Mouse (Mus musculus): ENCODE data around the gene Trmt2a. TPM values are rescaled to one million over a fixed set of nuclear protein-coding genes. Genes with fewer than 3 reads are reported as not detected.
A peak's percentile ranks its signal among the peaks of the same experiment; 100 is the strongest.

Gene Trmt2a
- polyA plus RNA-seq, 1 experiment from 2014 or later: 66.2 TPM

DNA sequence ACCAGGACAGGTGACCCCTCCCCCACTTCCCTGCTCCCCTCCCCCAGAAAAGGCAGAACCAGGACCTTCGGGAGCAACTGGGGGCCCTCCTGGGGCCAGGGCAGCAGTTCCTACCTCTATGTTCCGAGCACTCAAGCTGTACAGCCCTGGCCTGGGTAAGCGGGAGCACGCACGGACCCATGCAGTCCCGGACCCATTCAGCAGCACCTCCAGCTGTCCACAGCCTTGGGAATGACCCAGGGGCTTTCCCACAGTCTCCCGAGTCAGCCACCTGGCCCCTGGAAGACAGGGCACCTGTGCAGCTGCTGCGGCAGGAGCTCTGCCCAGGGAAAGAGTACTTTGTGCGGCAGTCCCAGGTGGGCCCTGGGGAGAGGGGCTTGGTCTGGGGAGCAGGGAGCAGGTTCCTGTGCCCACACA is 29.9 kb upstream of the Trmt2a start:
- 60% methylated on average over 9 of the region's 9 CpGs for WGBS
- Histone ChIP-seq H3K9ac (peak overlapping the region; percentile 15; the same call in 1 of the 2 replicates), H3K9me3 (no peaks in the 10 kb centered on the region), H3K27me3 (replicated peaks) (0 out of 2 replicates have a peak, but pooled peaks cover 3% of the 10 kb centered on the region), H3K4me1 (peaks cover 37% of the 10 kb centered on the region), H3K36me3 (peaks cover 30% of the 10 kb centered on the region), H3K4me3 (no peak overlapping the region), H3K4me2 (no peak overlapping the region), H3K27ac (replicated peaks) (no peak overlapping the region)
- ATAC-seq (ENCODE audit: extremely low read depth, insufficient number of reproducible peaks, low FRiP score, low TSS enrichment): no peak

DNA sequence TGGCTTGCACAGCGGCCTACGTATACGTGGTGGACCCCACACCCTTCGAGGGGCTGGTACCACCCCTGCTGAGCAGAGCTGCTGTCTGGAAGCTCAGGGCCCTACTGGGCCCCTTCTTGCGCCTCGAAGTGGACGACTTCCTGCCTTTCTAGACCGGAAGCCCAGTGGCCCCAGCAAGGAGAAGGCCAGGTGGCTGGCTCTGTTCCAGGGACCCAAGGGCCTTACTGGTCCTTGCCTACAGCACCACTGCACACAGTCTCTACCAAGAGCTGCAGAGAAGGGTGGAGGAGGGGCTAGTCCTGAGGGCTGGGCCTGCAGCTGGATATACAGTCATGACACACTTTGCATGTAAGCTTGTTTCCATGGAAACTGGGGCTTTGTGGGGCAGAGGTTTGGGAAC is 28.5 kb upstream of the Trmt2a start:
- Histone ChIP-seq H3K27ac (replicated peaks) (peak overlapping the region; percentile 3; the same call in 1 of the 2 replicates), H3K4me3 (no peak overlapping the region), H3K9me3 (no peaks in the 10 kb centered on the region), H3K9ac (peak overlapping the region; percentile 58), H3K27me3 (replicated peaks) (no peaks in the 10 kb centered on the region), H3K4me1 (peaks cover 26% of the 10 kb centered on the region), H3K36me3 (peaks cover 44% of the 10 kb centered on the region), H3K4me2 (no peak overlapping the region)
- peak; percentile 4; the same call in 1 of the 2 replicates for ATAC-seq (ENCODE audit: extremely low read depth, insufficient number of reproducible peaks, low FRiP score, low TSS enrichment)
- WGBS: 45% methylated on average over 8 of the region's 8 CpGs

DNA sequence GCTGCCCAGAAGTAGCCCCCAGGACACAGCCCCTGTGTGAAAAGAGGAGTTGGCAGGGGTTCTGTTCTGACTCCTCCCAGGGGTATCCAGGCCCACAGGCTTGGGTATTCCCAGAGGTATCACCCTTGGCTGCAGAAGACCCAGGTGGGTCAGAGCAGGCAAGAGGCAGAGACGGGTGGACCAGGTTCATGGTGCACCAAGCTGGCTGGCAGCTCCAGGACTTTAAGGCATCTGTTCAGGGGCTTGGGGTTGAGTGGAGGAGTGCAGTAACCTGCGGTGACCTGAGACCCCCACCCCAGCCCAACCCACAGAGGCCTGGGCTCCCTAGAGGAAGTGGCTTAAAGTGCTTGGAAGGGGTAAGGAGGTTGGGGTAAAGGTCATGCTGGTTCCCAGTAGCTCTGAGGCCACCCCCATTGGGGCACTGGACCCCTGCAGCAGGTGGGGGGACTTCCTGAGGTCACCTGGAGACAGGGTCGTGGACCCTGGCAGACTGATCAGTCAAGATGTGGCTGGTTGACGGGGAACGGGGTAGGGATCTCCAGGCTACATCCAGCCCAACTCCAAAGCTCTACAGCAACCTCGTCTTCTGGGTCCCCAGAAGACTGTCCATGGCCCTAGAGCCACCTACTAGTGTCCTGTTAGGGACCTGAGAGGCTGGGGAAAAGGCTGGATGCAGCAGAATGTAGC is 27.5 kb upstream of the Trmt2a start:
- no peak overlapping the region for H3K4me2 ChIP-seq
- no peak overlapping the region for H3K27ac ChIP-seq (replicated peaks)
- H3K9ac ChIP-seq: no peak overlapping the region
- peaks cover 54% of the 10 kb centered on the region for H3K36me3 ChIP-seq
- no peaks in the 10 kb centered on the region for H3K27me3 ChIP-seq (replicated peaks)
- peaks cover 20% of the 10 kb centered on the region for H3K4me1 ChIP-seq
- no peak for ATAC-seq (ENCODE audit: extremely low read depth, insufficient number of reproducible peaks, low FRiP score, low TSS enrichment)
- 80% methylated on average over 6 of the region's 6 CpGs for WGBS
- no peak overlapping the region for H3K4me3 ChIP-seq
- no peaks in the 10 kb centered on the region for H3K9me3 ChIP-seq

DNA sequence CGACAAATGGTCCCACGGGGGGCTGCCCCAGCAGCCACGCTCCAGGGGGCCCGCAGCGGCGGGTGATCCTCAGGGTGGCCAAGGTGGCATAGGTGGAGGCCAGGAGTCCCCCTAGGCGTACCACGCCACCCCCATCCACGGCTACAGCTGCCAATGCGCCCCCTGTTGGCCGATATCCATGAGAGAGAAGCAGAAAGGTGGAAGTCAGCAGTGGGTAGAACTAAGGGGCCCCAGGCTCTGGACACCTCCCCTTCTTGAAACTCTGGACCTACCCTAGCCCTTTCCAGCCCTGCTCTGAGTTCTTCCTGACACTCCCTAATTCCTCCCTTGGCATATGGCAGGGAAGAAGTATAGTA is 27.0 kb upstream of the Trmt2a start:
- no peak overlapping the region for H3K4me3 ChIP-seq
- H3K9me3 ChIP-seq: no peaks in the 10 kb centered on the region
- no peak overlapping the region for H3K27ac ChIP-seq (replicated peaks)
- ATAC-seq (ENCODE audit: extremely low read depth, insufficient number of reproducible peaks, low FRiP score, low TSS enrichment): no peak
- H3K27me3 ChIP-seq (replicated peaks): no peaks in the 10 kb centered on the region
- no peak overlapping the region for H3K9ac ChIP-seq
- H3K4me2 ChIP-seq: no peak overlapping the region
- 68% methylated on average over 11 of the region's 11 CpGs for whole genome bisulfite sequencing
- peaks cover 22% of the 10 kb centered on the region for H3K4me1 ChIP-seq
- peaks cover 59% of the 10 kb centered on the region for H3K36me3 ChIP-seq

DNA sequence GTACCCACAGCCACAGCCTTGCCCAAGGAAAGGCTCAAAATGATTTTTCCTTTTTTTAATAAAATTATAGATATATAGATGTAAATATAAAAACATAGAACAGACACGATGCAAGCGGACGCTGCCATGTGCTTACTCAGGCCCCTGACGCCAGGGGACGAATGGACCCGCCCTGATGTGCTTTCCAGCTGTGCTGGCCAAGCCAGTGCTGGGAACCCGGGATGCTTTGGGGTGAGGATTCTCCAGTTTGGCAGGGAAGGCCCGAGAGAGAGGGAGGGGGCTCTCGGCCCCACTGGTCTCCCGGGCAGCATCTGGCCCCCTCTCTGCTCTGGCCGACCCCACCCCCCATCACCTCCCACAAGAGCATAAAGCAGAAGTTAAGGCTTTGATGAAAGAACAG is 26.3 kb upstream of the Trmt2a start:
- Histone ChIP-seq H3K4me3 (no peak overlapping the region), H3K27ac (replicated peaks) (no peak overlapping the region), H3K9ac (no peak overlapping the region), H3K4me2 (no peak overlapping the region), H3K36me3 (peaks cover 66% of the 10 kb centered on the region), H3K9me3 (no peaks in the 10 kb centered on the region), H3K4me1 (peaks cover 26% of the 10 kb centered on the region), H3K27me3 (replicated peaks) (no peaks in the 10 kb centered on the region)
- WGBS: 90% methylated on average over 11 of the region's 11 CpGs
- no peak for ATAC-seq (ENCODE audit: extremely low read depth, insufficient number of reproducible peaks, low FRiP score, low TSS enrichment)

- H3K4me1 ChIP-seq: peaks cover 55% of the 10 kb centered on the region
- ATAC-seq (ENCODE audit: extremely low read depth, insufficient number of reproducible peaks, low FRiP score, low TSS enrichment): no peak
Measured at GRCm38 (mm10) chr16:18227187-18227586, 21.3 kb upstream of the Trmt2a start.

DNA sequence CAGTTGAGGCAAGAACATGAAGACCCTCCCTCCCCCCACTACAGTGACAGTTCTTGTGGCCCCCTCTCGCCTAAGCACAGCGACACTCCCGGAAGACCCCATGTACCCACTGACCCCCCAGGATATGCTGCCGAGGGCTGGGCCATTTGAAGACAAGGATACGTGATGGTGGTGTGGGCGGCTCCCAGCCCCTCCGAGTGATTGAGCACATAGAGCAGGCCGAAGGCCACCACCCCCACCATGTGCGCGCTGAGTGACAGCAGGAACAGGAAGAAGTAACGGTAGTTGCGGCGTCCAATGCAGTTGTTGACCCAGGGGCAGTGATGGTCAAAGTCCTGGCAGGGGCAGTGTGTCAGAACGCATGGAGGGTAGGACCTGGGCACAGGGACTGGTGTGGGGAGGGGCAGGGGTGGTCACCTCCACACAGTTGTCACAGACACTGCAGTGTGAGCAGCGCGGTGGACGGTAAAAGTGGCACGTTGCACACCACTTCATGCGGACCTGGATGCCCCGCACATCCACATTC is 20.5 kb upstream of the Trmt2a start:
- Histone ChIP-seq H3K36me3 (peaks cover 61% of the 10 kb centered on the region), H3K9ac (no peak overlapping the region), H3K4me3 (no peak overlapping the region), H3K4me1 (peaks cover 59% of the 10 kb centered on the region), H3K27me3 (replicated peaks) (no peaks in the 10 kb centered on the region), H3K4me2 (no peak overlapping the region), H3K27ac (replicated peaks) (no peak overlapping the region), H3K9me3 (no peaks in the 10 kb centered on the region)
- ATAC-seq (ENCODE audit: extremely low read depth, insufficient number of reproducible peaks, low FRiP score, low TSS enrichment): no peak
- WGBS: 90% methylated on average over 20 of the region's 20 CpGs

More at GRCm38 (mm10) chr16:18227187-18227586, 21.3 kb upstream of the Trmt2a start:
- Histone ChIP-seq H3K9ac (0 out of 2 replicates have a peak overlapping the region, but pooled peaks have one; percentile 28), H3K27ac (replicated peaks) (no peak overlapping the region), H3K27me3 (replicated peaks) (no peaks in the 10 kb centered on the region), H3K36me3 (peaks cover 69% of the 10 kb centered on the region), H3K9me3 (no peaks in the 10 kb centered on the region), H3K4me3 (no peak overlapping the region), H3K4me2 (no peak overlapping the region)
- WGBS: 88% methylated on average over 13 of the region's 13 CpGs

GRCm38 (mm10) chr16:18228856-18229255 is 19.6 kb upstream of the Trmt2a start:
- Histone ChIP-seq H3K36me3 (peaks cover 52% of the 10 kb centered on the region), H3K9ac (peak overlapping the region; percentile 75), H3K4me1 (peaks cover 68% of the 10 kb centered on the region), H3K4me2 (peak overlapping the region; percentile 65), H3K27ac (replicated peaks) (peak overlapping the region; percentile 98), H3K9me3 (no peaks in the 10 kb centered on the region), H3K4me3 (peak overlapping the region; percentile 29; the same call in 1 of the 2 replicates), H3K27me3 (replicated peaks) (no peaks in the 10 kb centered on the region)
- ATAC-seq (ENCODE audit: extremely low read depth, insufficient number of reproducible peaks, low FRiP score, low TSS enrichment): no peak
- WGBS: 77% methylated on average over 4 of the region's 4 CpGs

DNA sequence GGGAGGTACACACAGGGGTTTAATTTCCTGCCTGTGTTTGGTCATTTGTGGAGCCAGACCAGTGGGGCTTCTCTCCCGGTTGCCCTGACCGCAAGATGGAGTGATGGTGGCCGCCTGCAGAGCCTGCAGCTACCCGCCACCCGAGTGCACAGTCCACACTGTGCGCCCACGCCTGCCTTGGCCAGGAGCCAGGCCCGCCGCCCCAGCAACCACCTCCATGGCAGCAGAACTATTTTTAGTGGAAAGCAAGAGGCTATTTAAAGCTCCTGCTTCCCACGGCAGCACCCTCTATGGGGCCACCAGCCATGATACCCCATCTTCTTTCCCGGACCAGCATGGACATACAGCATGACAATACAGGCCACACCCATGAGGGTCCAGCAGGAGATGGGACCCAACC is 18.9 kb upstream of the Trmt2a start:
- peak overlapping the region; percentile 75 for H3K9ac ChIP-seq
- H3K27me3 ChIP-seq (replicated peaks): no peaks in the 10 kb centered on the region
- WGBS: 30% methylated on average over 11 of the region's 11 CpGs
- H3K27ac ChIP-seq (replicated peaks): peak overlapping the region; percentile 98
- peak; percentile 53; the same call in 1 of the 2 replicates for ATAC-seq (ENCODE audit: extremely low read depth, insufficient number of reproducible peaks, low FRiP score, low TSS enrichment)
- H3K36me3 ChIP-seq: peaks cover 45% of the 10 kb centered on the region
- peak overlapping the region; percentile 29 for H3K4me3 ChIP-seq
- H3K9me3 ChIP-seq: no peaks in the 10 kb centered on the region
- H3K4me1 ChIP-seq: peaks cover 73% of the 10 kb centered on the region
- peak overlapping the region; percentile 65 for H3K4me2 ChIP-seq

- H3K27ac ChIP-seq (replicated peaks): peak overlapping the region; percentile 98
Measured at GRCm38 (mm10) chr16:18230617-18231016, 17.9 kb upstream of the Trmt2a start.

GRCm38 (mm10) chr16:18231047-18231446 is 17.4 kb upstream of the Trmt2a start:
- Histone ChIP-seq H3K9me3 (no peaks in the 10 kb centered on the region), H3K9ac (peak overlapping the region; percentile 75), H3K27me3 (replicated peaks) (no peaks in the 10 kb centered on the region), H3K4me2 (peak overlapping the region; percentile 65), H3K27ac (replicated peaks) (peak overlapping the region; percentile 98), H3K36me3 (peaks cover 31% of the 10 kb centered on the region), H3K4me1 (peaks cover 77% of the 10 kb centered on the region), H3K4me3 (no peak overlapping the region)
- ATAC-seq (ENCODE audit: extremely low read depth, insufficient number of reproducible peaks, low FRiP score, low TSS enrichment): no peak
- WGBS: 78% methylated on average over 3 of the region's 3 CpGs

More at GRCm38 (mm10) chr16:18230617-18231016, 17.9 kb upstream of the Trmt2a start:
- no peaks in the 10 kb centered on the region for H3K27me3 ChIP-seq (replicated peaks)
- peak overlapping the region; percentile 65 for H3K4me2 ChIP-seq
- WGBS: 54% methylated on average over 6 of the region's 6 CpGs
- peak overlapping the region; percentile 75 for H3K9ac ChIP-seq
- no peaks in the 10 kb centered on the region for H3K9me3 ChIP-seq
- ATAC-seq (ENCODE audit: extremely low read depth, insufficient number of reproducible peaks, low FRiP score, low TSS enrichment): no peak
- peaks cover 35% of the 10 kb centered on the region for H3K36me3 ChIP-seq
- H3K4me1 ChIP-seq: peaks cover 73% of the 10 kb centered on the region
- peak overlapping the region; percentile 29; the same call in 1 of the 2 replicates for H3K4me3 ChIP-seq

Measured in heart, embryonic 13.5 days (tissue).